Mouse (Mus musculus): ENCODE results near the gene Ifna1. TPM values are rescaled to one million over a fixed set of nuclear protein-coding genes. Genes with fewer than 3 reads are reported as not detected.
"Not testable (repeated sequence)": the region's sequence is repeated elsewhere in the genome, so short reads cannot be mapped to it uniquely, and the experiment has no call there.

Gene Ifna1
- total and polyA plus RNA-seq, 3 experiments: not detected

DNA sequence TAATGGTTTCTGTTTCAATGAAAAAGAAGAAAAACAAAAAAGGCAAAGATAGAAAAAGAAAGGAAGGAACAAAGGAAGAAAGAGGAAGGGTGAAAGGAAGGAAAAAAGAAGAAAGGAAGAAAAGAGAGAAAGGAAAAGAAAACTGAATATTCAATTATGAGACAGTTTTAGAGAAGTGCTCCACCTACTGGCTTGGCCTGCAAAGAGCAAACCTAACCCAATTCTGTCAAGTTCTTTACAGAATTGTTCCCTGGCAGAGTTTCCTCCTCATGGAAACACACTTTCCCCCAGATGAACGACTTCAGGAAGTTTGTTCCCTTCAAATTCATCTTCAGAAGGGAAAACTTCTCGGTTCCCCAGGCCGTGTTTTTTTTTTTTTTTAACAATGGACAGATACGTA lies 26.9 kb upstream of the Ifna1 start:
- no peaks in the 10 kb centered on the region for H3K79me2 ChIP-seq (replicated peaks; ENCODE audit: control insufficient read depth, extremely low read depth, insufficient read depth, poor library complexity, severe bottlenecking)
- H3K9me3 ChIP-seq (replicated peaks; ENCODE audit: low read length): no peaks in the 10 kb centered on the region
- no peaks in the 10 kb centered on the region for H3K4me1 ChIP-seq (ENCODE audit: control insufficient read depth in 1 of 2, insufficient read depth in 2 of 2)
- H3K9ac ChIP-seq (ENCODE audit: insufficient read depth, low read depth): no peak overlapping the region
- dilution Hi-C loops (cut with MboI; ENCODE audit: extremely low pct_ligation_motif_present, extremely low pct_unique_long_range_greater_than_20kb, low sequenced_read_pairs): no loop called here
- H3K27ac ChIP-seq (ENCODE audit: insufficient read depth, low read depth): no peak overlapping the region
- H3K4me3 ChIP-seq (replicated peaks in 1 of 3; ENCODE audit: low read depth in 2 of 3, low read length in 2 of 3, poor library complexity in 1 of 3): no peak overlapping the region
- H3K27me3 ChIP-seq (replicated peaks): peaks cover 20% of the 10 kb centered on the region
- no peak overlapping the region for H3K4me2 ChIP-seq (ENCODE audit: insufficient read depth, low read depth, poor library complexity, severe bottlenecking)
- H3K36me3 ChIP-seq (replicated peaks in 1 of 2; ENCODE audit: control insufficient read depth in 1 of 2, insufficient read depth in 1 of 2, low read length in 1 of 2): no peaks in the 10 kb centered on the region
- peak; percentile 27 for DNase-seq (ENCODE audit: extremely low read depth)
- in situ Hi-C loops (cut with MboI; ENCODE audit: low pct_ligation_motif_present, low pct_unique_long_range_greater_than_20kb, low sequenced_read_pairs): no loop called here
- no peak for TF ChIP-seq MAFK (IDR thresholded peaks at IDR 0.05; ENCODE audit: insufficient replicate concordance, low read length)
- peak; percentile 55 to 73 for TF ChIP-seq CTCF (conservative IDR thresholded peaks at IDR 0.05 in 1 of 2, IDR thresholded peaks at IDR 0.05 in 1 of 2; ENCODE audit: low read depth in 2 of 2, low read length in 2 of 2)
- no peak for TF ChIP-seq ELF1 (IDR thresholded peaks at IDR 0.05; ENCODE audit: low read depth, low read length)
- TF ChIP-seq ZNF384 (IDR thresholded peaks at IDR 0.05; ENCODE audit: low read depth, low read length): no peak
- TF ChIP-seq MAZ (IDR thresholded peaks at IDR 0.05; ENCODE audit: low read depth, low read length): no peak
- no peak for TF ChIP-seq MYC (IDR thresholded peaks at IDR 0.05; ENCODE audit: low read depth, low read length)
- no peak for TF ChIP-seq BHLHE40 (IDR thresholded peaks at IDR 0.05; ENCODE audit: low read depth, low read length)
- no peak for TF ChIP-seq ZMIZ1 (IDR thresholded peaks at IDR 0.05; ENCODE audit: low read depth, low read length)
- no peak for TF ChIP-seq MXI1 (IDR thresholded peaks at IDR 0.05; ENCODE audit: low read depth, low read length)
- no peak for TF ChIP-seq KAT2A (IDR thresholded peaks at IDR 0.05; ENCODE audit: insufficient replicate concordance, low read length)
- TF ChIP-seq MEF2A (IDR thresholded peaks at IDR 0.05; ENCODE audit: borderline replicate concordance, low read depth, low read length): no peak
- no peak for TF ChIP-seq CHD2 (IDR thresholded peaks at IDR 0.05; ENCODE audit: low read length)
- TF ChIP-seq POLR2A (IDR thresholded peaks at IDR 0.05; ENCODE audit: low read depth, low read length): no peak
- no peak for TF ChIP-seq EP300 (IDR thresholded peaks at IDR 0.05; ENCODE audit: low read length)
- TF ChIP-seq PAX5 (IDR thresholded peaks at IDR 0.05; ENCODE audit: low read length): no peak
- TF ChIP-seq MAX (IDR thresholded peaks at IDR 0.05; ENCODE audit: low read length): no peak
- TF ChIP-seq UBTF (IDR thresholded peaks at IDR 0.05; ENCODE audit: low read depth, low read length): no peak
- TF ChIP-seq JUN (IDR thresholded peaks at IDR 0.05; ENCODE audit: insufficient read depth, low read depth, low read length): no peak
- no peak for TF ChIP-seq NELFE (IDR thresholded peaks at IDR 0.05; ENCODE audit: low read depth, low read length)
- peak; percentile 46 for TF ChIP-seq SMC3 (IDR thresholded peaks at IDR 0.05; ENCODE audit: low read depth, low read length)
- TF ChIP-seq GABPA (IDR thresholded peaks at IDR 0.05; ENCODE audit: insufficient replicate concordance, low read depth, low read length): no peak
- TF ChIP-seq RAD21 (IDR thresholded peaks at IDR 0.05; ENCODE audit: low read depth, low read length): peak; percentile 19

DNA sequence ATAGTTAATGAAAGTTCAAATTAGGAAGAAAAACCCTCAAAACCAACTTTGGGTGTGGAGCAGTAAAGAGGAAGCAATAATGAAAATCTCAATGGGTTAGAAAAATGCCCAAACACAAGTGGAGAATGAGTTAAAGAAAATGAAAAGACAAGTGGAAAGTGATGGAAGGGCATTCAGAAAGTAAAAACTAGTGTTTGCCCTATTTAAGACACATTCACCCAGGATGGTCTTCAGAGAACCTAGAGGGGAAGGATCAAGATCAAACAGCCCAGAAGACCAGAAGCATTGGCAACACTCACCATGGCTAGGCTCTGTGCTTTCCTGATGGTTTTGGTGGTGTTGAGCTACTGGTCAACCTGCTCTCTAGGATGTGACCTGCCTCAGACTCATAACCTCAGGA lies 22.8 kb upstream of the Ifna1 start, which contains the start of gene Ifna6:
Ifna6 (plus strand) TSS at position 301 of the 400 bp plus-strand sequence.
- H3K79me2 ChIP-seq (replicated peaks; ENCODE audit: control insufficient read depth, extremely low read depth, insufficient read depth, poor library complexity, severe bottlenecking); H3K36me3 ChIP-seq (replicated peaks in 1 of 2; ENCODE audit: control insufficient read depth in 1 of 2, insufficient read depth in 1 of 2, low read length in 1 of 2); H3K4me1 ChIP-seq (ENCODE audit: control insufficient read depth in 1 of 2, insufficient read depth in 2 of 2); H3K9ac ChIP-seq (ENCODE audit: insufficient read depth, low read depth); in situ Hi-C loops (cut with MboI; ENCODE audit: low pct_ligation_motif_present, low pct_unique_long_range_greater_than_20kb, low sequenced_read_pairs); H3K4me2 ChIP-seq (ENCODE audit: insufficient read depth, low read depth, poor library complexity, severe bottlenecking); dilution Hi-C loops (cut with MboI; ENCODE audit: extremely low pct_ligation_motif_present, extremely low pct_unique_long_range_greater_than_20kb, low sequenced_read_pairs); DNase-seq (ENCODE audit: extremely low read depth); H3K27ac ChIP-seq (ENCODE audit: insufficient read depth, low read depth); H3K9me3 ChIP-seq (replicated peaks; ENCODE audit: low read length); H3K4me3 ChIP-seq (replicated peaks in 1 of 3; ENCODE audit: low read depth in 2 of 3, low read length in 2 of 3, poor library complexity in 1 of 3): not testable (repeated sequence)
- peaks cover 22% of the 10 kb centered on the region for H3K27me3 ChIP-seq (replicated peaks)

All from CH12.LX (cell line).